ENCODE assay signal across 8 mouse cellular contexts in genomic region chr14:41033135-41034110, GRCm38 (mm10). TPM values are rescaled to one million over a fixed set of nuclear protein-coding genes. Genes with fewer than 3 reads are reported as not detected.
DNase-seq lines count a peak whose midpoint lies in the region; ATAC-seq and TF ChIP-seq lines count a peak whose summit lies in the region.

No protein-coding gene starts in this region.

- no peaks in the 10 kb centered on the region for H3K36me3 ChIP-seq in liver, adult 2 months (ENCODE audit: control insufficient read depth, insufficient read depth, low read length)
- H3K36me3 ChIP-seq in stomach, embryonic 15.5 days, result no peaks in the 10 kb centered on the region

- no peak overlapping the region for H3K4me3 ChIP-seq in liver, adult 2 months (ENCODE audit: insufficient read depth, low read depth, low read length)
- no peak overlapping the region for H3K4me3 ChIP-seq in stomach, embryonic 15.5 days (replicated peaks)

- no peaks in the 10 kb centered on the region for H3K79me2 ChIP-seq in liver, adult 2 months (ENCODE audit: control insufficient read depth, insufficient read depth, low read length)

- peak; percentile 81 to 86 for DNase-seq in B cell, adult 2 months
- peak; percentile 72 for DNase-seq in adrenal gland, adult 2 months
- peak; percentile 87 for DNase-seq in embryo, embryonic 11 days
- DNase-seq in kidney, adult 9 months, result peak; percentile 86
- DNase-seq in liver, adult 2 months (ENCODE audit: extremely low read depth, low read depth, low spot score), result peak; percentile 64
- DNase-seq in natural killer cell, adult 2 months (ENCODE audit: low spot score in 2 of 2), result peak; percentile 40 to 70

- H3K27ac ChIP-seq in liver, adult 2 months (replicated peaks; ENCODE audit: insufficient read depth, low read depth, low read length), result no peak overlapping the region
- no peak overlapping the region for H3K27ac ChIP-seq in stomach, embryonic 15.5 days

- H3K4me1 ChIP-seq in liver, adult 2 months (ENCODE audit: control insufficient read depth, insufficient read depth, low read length), result peaks cover 3% of the 10 kb centered on the region; the same call in 1 of the 2 replicates
- H3K4me1 ChIP-seq in stomach, embryonic 15.5 days, result no peaks in the 10 kb centered on the region

- no peaks in the 10 kb centered on the region for H3K27me3 ChIP-seq in liver, adult 2 months (ENCODE audit: control insufficient read depth, insufficient read depth, low read length)
- H3K27me3 ChIP-seq in stomach, embryonic 15.5 days (replicated peaks), result no peaks in the 10 kb centered on the region

- 43% methylated on average over 13 of the region's 13 CpGs for WGBS in liver, adult 2 months
- 49% methylated on average over 13 of the region's 13 CpGs for WGBS in stomach, embryonic 15.5 days

- peak; percentile 45; the same call in 1 of the 2 replicates for TF ChIP-seq CTCF in liver, adult 2 months (IDR thresholded peaks at IDR 0.05; ENCODE audit: low read depth, low read length)

- no peak for TF ChIP-seq POLR2A in liver, adult 2 months (IDR thresholded peaks at IDR 0.05; ENCODE audit: extremely low read depth, insufficient read depth, low read length)

- no peaks in the 10 kb centered on the region for H3K9me3 ChIP-seq in stomach, embryonic 15.5 days

- H3K4me2 ChIP-seq in stomach, embryonic 15.5 days, result peak overlapping the region; percentile 13; the same call in 1 of the 2 replicates

- peak; percentile 92 for ATAC-seq in granulocyte monocyte progenitor cell, adult 5-6 weeks (replicated peaks; ENCODE audit: poor library complexity, severe bottlenecking)
- ATAC-seq in stomach, embryonic 15.5 days (ENCODE audit: insufficient read depth, low FRiP score, low read depth), result no peak

- H3K9ac ChIP-seq in liver, adult 2 months (ENCODE audit: low read depth, low read length), result no peak overlapping the region
- no peak overlapping the region for H3K9ac ChIP-seq in stomach, embryonic 15.5 days

RNA-seq across cellular contexts. Expression of gene Fam213a, which starts 19.8 kb away (rescaled TPM):
- 100 to 1,000 TPM in 1 of 2 experiments, 10 to 100 TPM in 1; 98.0 to 158 TPM for total RNA-seq in adrenal gland, adult 2 months (2021)
- 26.2 and 36.3 TPM in 2 replicates for polyA plus RNA-seq in adrenal gland, adult 2 months (2012; rRNA removed)
- 7.5 and 11.0 TPM in 2 replicates for total RNA-seq in granulocyte monocyte progenitor cell, adult 5-6 weeks (2014; fragmentation: Nextera tagmentation)
- 10.6 and 11.6 TPM in 2 replicates for total RNA-seq in granulocyte monocyte progenitor cell, adult 5-6 weeks (2017)
- total RNA-seq in liver, adult 2 months (2014; rRNA removed), result 63.2 and 66.3 TPM in 2 replicates
- 25.5 and 42.2 TPM in 2 replicates for polyA plus RNA-seq in liver, adult 2 months (2012; rRNA removed)
- polyA plus RNA-seq in stomach, embryonic 15.5 days (2015; fragmentation: Nextera tagmentation; extraction: Ambion mirVana), result 40.2 and 43.5 TPM in 2 replicates

RNA-seq across cellular contexts. Expression of gene Dydc2, which starts 35.6 kb away (rescaled TPM):
- 1 to 10 TPM in 1 of 2 experiments, under 1 TPM in 1; 0.61 to 1.0 TPM for total RNA-seq in adrenal gland, adult 2 months (2021)
- polyA plus RNA-seq in adrenal gland, adult 2 months (2012; rRNA removed), result not detected in 2 replicates
- total RNA-seq in granulocyte monocyte progenitor cell, adult 5-6 weeks (2014; fragmentation: Nextera tagmentation), result not detected in 2 replicates
- not detected in 2 replicates for total RNA-seq in granulocyte monocyte progenitor cell, adult 5-6 weeks (2017)
- not detected in 2 replicates for total RNA-seq in liver, adult 2 months (2014; rRNA removed)
- polyA plus RNA-seq in liver, adult 2 months (2012; rRNA removed), result not detected in 2 replicates
- not detected in 2 replicates for polyA plus RNA-seq in stomach, embryonic 15.5 days (2015; fragmentation: Nextera tagmentation; extraction: Ambion mirVana)

RNA-seq across cellular contexts. Expression of gene Dydc1, which starts 39.3 kb away (rescaled TPM):
- total RNA-seq in adrenal gland, adult 2 months (2021), result not detected
- polyA plus RNA-seq in adrenal gland, adult 2 months (2012; rRNA removed), result not detected in 2 replicates
- not detected in 2 replicates for total RNA-seq in granulocyte monocyte progenitor cell, adult 5-6 weeks (2014; fragmentation: Nextera tagmentation)
- not detected in 2 replicates for total RNA-seq in granulocyte monocyte progenitor cell, adult 5-6 weeks (2017)
- total RNA-seq in liver, adult 2 months (2014; rRNA removed), result not detected in 2 replicates
- not detected in 2 replicates for polyA plus RNA-seq in liver, adult 2 months (2012; rRNA removed)
- polyA plus RNA-seq in stomach, embryonic 15.5 days (2015; fragmentation: Nextera tagmentation; extraction: Ambion mirVana), result not detected in 2 replicates
